Mouse (Mus musculus) kidney, embryonic 16.5 days (tissue): ENCODE data around the gene Zfp672. TPM values are rescaled to one million over a fixed set of nuclear protein-coding genes. Genes with fewer than 3 reads are reported as not detected.

Experiments used
- ATAC-seq: fragments of 200-750 bp; cut with Nextera tagmentation; 2 replicates; pipeline ENCODE4 v1.8.0; 2017; ENCODE audit warnings: moderate TSS enrichment; ENCODE audit not compliant: low FRiP score, low TSS enrichment
- H3K27ac ChIP-seq: fragments of 300-500 bp; sonication (generic); 2 replicates; pipeline ENCODE4 v1.5.1; 2014; ENCODE audit warnings: low read length
- H3K27me3 ChIP-seq: fragments of 300-500 bp; sonication (generic); 2 replicates; pipeline ENCODE4 v1.6.1; 2014; ENCODE audit warnings: low read length, control low read depth, mixed read lengths; ENCODE audit not compliant: insufficient read depth
- H3K36me3 ChIP-seq: fragments of 300-500 bp; sonication (generic); 2 replicates; pipeline ENCODE4 v1.6.1; 2014; ENCODE audit warnings: low read length, control low read depth, mixed read lengths; ENCODE audit not compliant: insufficient read depth
- H3K4me1 ChIP-seq: fragments of 300-500 bp; sonication (generic); 2 replicates; pipeline ENCODE4 v1.6.1; 2014; ENCODE audit warnings: low read length, control low read depth, mixed read lengths; ENCODE audit not compliant: insufficient read depth
- H3K4me2 ChIP-seq: fragments of 300-500 bp; sonication (generic); replicated peaks from 2 replicates; pipeline ENCODE4 v1.6.1; 2014; ENCODE audit warnings: low read depth, low read length
- H3K4me3 ChIP-seq: fragments of 300-500 bp; sonication (generic); 2 replicates; pipeline ENCODE4 v1.5.1; 2014; ENCODE audit warnings: mild to moderate bottlenecking, low read length
- H3K9ac ChIP-seq: fragments of 300-500 bp; sonication (generic); replicated peaks from 2 replicates; pipeline ENCODE4 v1.6.1; 2014; ENCODE audit warnings: low read length
- H3K9me3 ChIP-seq: fragments of 300-500 bp; sonication (generic); 2 replicates; pipeline ENCODE4 v1.6.1; 2016; ENCODE audit warnings: low read length, control low read depth
- WGBS: fragments of 180-500 bp; shearing (Covaris S2); extraction: QIAGEN DNeasy Blood & Tissue Kit; methylation state at CpG from one replicate; pipeline ENCODE4 v1.1.7; 2014; 5-methylcytosine and 5-hydroxymethylcytosine counted together
- polyA plus RNA-seq: library from polyadenylated mRNA; unstranded; fragments of >200 nt; fragmentation: Nextera tagmentation; extraction: Ambion mirVana; gene quantifications from 2 replicates; pipeline ENCODE4 v1.2.1, GENCODE M21; 2015

Gene Zfp672
- polyA plus RNA-seq, 1 experiment from 2014 or later = 40.9 TPM

- WGBS = 49% methylated on average over 6 of the region's 6 CpGs
Measured at GRCm38 (mm10) chr11:58297396-58297795, 32.7 kb downstream of the Zfp672 start.

DNA sequence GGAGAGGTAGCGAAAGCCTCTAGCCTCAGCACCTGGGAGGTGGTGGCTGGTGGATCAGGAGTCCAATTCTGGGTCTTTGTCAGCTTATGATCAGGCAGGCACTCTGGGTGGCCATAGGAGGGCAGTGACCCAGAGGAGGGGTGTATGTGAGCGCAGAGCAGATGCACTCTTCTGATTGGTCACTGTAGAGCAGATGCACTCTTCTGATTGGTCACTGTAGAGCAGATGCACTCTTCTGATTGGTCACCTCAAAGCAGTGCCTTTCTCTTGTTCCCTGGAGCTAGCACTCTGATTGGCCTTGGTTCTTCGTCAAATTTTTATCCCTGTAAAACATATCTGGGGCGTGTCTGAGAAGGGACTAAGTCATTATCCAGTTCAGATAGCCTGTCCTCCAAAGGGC, 37.3 kb downstream of the Zfp672 start:
- H3K27me3 ChIP-seq = no peaks in the 10 kb centered on the region
- H3K4me2 ChIP-seq = no peak overlapping the region
- 60% methylated on average over 4 of the region's 4 CpGs for WGBS
- no peak overlapping the region for H3K4me3 ChIP-seq
- 0 out of 2 replicates have a peak, but pooled peaks cover 2% of the 10 kb centered on the region for H3K9me3 ChIP-seq
- no peak for ATAC-seq
- no peak overlapping the region for H3K27ac ChIP-seq
- H3K36me3 ChIP-seq = no peaks in the 10 kb centered on the region
- H3K9ac ChIP-seq = no peak overlapping the region
- H3K4me1 ChIP-seq = no peaks in the 10 kb centered on the region

More at GRCm38 (mm10) chr11:58297396-58297795, 32.7 kb downstream of the Zfp672 start:
- H3K4me1 ChIP-seq = 0 out of 2 replicates have a peak, but pooled peaks cover 3% of the 10 kb centered on the region
- no peak overlapping the region for H3K4me2 ChIP-seq
- H3K27ac ChIP-seq = no peak overlapping the region
- H3K36me3 ChIP-seq = no peaks in the 10 kb centered on the region
- no peaks in the 10 kb centered on the region for H3K27me3 ChIP-seq
- H3K9ac ChIP-seq = no peak overlapping the region
- H3K9me3 ChIP-seq = 0 out of 2 replicates have a peak, but pooled peaks cover 2% of the 10 kb centered on the region
- ATAC-seq = no peak
- H3K4me3 ChIP-seq = no peak overlapping the region

DNA sequence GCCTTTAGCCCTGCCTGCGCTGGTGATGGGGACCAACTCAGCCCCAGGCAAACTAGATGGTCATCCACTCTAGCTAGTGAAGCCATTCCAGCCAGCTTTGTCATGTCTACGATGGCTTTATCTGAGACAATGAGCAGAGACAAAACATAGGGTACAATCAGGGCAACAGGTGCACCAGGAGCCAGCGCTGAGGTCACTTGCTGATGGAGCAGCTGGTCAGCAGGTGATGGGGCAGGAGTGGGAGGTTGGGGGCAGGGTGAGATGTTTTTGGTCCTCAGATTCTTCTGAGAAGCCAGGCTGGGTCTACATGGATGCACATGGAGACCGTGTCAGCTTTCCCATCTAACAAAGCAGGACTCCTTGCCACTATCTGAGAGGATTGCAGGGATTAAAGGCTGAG, 39.3 kb downstream of the Zfp672 start:
- no peaks in the 10 kb centered on the region for H3K4me1 ChIP-seq
- H3K27ac ChIP-seq = no peak overlapping the region
- no peaks in the 10 kb centered on the region for H3K27me3 ChIP-seq
- no peaks in the 10 kb centered on the region for H3K36me3 ChIP-seq
- H3K4me2 ChIP-seq = no peak overlapping the region
- H3K4me3 ChIP-seq = no peak overlapping the region
- H3K9me3 ChIP-seq = 0 out of 2 replicates have a peak, but pooled peaks cover 2% of the 10 kb centered on the region
- 88% methylated on average over 4 of the region's 4 CpGs for WGBS
- no peak for ATAC-seq
- H3K9ac ChIP-seq = no peak overlapping the region

DNA sequence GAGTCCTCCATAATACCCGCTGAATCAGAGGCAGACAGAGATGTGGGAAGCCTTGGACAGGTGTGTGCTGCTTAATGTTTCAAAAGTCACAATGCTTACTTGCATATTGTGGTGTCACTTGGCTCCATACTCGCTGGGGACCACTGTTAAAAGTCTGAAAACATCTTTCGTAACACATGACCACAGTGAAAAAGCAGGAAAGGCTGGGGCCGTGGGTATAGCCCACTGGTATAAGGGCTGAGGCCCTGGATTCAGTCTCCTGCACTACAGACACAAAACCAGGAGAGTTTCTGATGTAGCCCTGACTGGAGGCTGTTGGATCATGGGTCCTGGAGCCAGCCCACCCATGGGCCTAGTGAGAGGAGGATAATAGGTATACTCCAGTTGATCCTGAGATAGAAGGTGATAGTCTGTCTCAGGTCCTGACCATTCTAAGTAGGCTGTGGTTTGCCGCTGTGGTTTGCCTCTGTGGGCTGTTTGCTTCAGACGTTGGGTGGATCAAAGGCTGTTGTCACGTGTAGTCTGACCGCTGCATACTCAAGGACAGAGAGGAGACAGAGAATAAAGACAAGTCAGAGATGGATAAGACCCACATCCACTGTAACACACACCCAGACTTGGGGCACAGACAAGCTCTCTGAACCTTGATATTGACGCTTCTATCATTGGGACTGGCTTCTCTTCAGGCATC, 40.0 kb downstream of the Zfp672 start:
- Histone ChIP-seq H3K4me2 (no peak overlapping the region), H3K27me3 (no peaks in the 10 kb centered on the region), H3K27ac (no peak overlapping the region), H3K9ac (no peak overlapping the region), H3K36me3 (no peaks in the 10 kb centered on the region), H3K4me1 (no peaks in the 10 kb centered on the region), H3K4me3 (no peak overlapping the region), H3K9me3 (no peaks in the 10 kb centered on the region)
- WGBS = 77% methylated on average over 9 of the region's 9 CpGs
- no peak for ATAC-seq

DNA sequence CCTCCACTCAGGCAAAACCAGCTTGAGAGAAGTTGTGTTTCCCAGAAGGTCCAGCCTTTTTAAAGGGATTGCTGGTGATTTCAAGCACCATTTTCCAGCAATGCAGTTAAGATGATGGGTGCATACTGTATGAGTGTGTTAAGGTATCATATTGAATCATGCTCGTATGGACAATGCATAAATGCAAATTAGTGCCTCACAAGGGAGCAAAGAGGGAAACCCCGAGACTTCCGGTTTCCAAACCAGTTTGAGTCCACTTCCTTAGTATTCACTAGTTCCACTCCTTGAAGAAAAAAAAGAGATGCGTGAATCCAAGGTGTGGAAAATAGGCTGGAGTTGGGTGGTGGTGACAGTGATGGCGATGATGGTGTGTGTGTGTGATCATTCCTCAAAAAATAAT, 47.6 kb downstream of the Zfp672 start:
- Histone ChIP-seq H3K36me3 (no peaks in the 10 kb centered on the region), H3K27ac (no peak overlapping the region), H3K9ac (no peak overlapping the region), H3K9me3 (no peaks in the 10 kb centered on the region), H3K4me2 (no peak overlapping the region), H3K27me3 (no peaks in the 10 kb centered on the region), H3K4me3 (no peak overlapping the region), H3K4me1 (no peaks in the 10 kb centered on the region)
- 82% methylated on average over 5 of the region's 5 CpGs for WGBS
- ATAC-seq = no peak

DNA sequence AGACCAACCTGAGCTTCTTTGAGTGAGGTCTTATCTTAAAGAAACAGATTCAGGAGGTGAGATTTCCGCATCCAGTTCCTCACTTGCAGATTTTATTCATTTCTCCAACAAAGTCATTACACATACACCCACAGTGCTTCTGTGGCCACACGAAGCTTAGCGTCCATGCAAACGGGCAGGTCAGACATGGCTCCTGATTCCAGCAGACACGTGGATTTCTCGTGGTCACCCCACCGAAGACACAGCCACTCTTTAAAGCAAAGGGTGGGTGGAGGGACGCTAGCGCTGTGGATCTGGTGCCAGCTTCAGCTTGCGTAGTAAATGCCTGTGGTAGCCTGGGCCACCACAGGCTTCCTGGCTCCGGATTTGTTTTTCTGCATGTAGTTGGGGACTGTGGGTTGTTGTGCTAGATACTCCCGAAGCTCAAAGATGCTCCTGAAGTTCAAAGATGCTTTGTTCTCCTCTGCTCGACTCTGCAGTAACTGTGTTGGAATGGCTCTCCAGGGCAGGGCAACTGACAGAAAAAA, 48.1 kb downstream of the Zfp672 start:
- H3K9me3 ChIP-seq = no peaks in the 10 kb centered on the region
- no peaks in the 10 kb centered on the region for H3K36me3 ChIP-seq
- no peaks in the 10 kb centered on the region for H3K4me1 ChIP-seq
- 86% methylated on average over 13 of the region's 13 CpGs for WGBS
- H3K9ac ChIP-seq = no peak overlapping the region
- no peaks in the 10 kb centered on the region for H3K27me3 ChIP-seq
- no peak overlapping the region for H3K4me2 ChIP-seq
- H3K4me3 ChIP-seq = no peak overlapping the region
- ATAC-seq = no peak
- no peak overlapping the region for H3K27ac ChIP-seq

DNA sequence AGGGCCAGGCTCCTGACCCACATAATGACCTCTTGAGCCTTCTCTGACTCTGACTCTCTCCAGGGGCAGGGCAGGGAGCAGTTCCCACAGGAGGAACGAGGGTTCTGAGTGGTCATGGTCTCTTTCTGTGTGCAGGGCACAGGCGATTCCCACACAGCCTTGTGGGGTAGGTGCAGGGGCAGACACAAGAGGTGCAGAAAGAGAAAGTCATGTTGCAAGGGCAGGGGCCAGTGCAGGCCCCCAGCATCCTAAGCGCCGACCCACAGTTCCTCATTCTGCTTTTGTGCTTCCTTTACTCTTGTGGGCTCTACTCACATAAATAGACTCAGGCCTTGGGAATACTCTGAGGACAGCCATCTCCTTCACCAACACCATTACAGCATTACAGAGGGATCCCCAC, 54.4 kb downstream of the Zfp672 start:
- WGBS = 73% methylated on average over 4 of the region's 4 CpGs
- Histone ChIP-seq H3K36me3 (no peaks in the 10 kb centered on the region), H3K4me2 (no peak overlapping the region), H3K9me3 (no peaks in the 10 kb centered on the region), H3K9ac (no peak overlapping the region), H3K27me3 (no peaks in the 10 kb centered on the region), H3K4me3 (no peak overlapping the region), H3K27ac (no peak overlapping the region), H3K4me1 (no peaks in the 10 kb centered on the region)
- ATAC-seq = no peak

DNA sequence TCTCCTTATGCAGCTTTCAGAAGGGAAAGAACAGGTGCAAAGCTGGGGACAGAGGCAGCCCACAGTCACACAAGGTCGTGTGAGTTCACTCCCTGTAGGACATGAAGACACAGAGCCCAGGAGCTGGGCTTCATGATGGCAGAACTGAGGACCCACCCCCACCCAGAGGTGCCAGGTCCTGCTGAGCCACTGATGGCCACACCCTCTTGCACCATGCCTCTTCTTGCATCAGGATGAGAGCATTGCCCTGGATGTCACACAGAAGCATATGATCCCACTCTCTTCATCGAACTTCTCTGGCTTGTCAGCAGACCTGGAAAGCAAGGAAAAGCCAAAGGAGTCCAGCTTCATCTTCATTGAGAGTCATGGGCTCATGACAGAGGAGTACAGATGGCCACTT, 55.6 kb downstream of the Zfp672 start, which contains the start of gene 4930438A08Rik:
Gene 4930438A08Rik (plus strand): TSS at position 228 of the 400 bp plus-strand sequence.
- WGBS = 53% methylated on average over 2 of the region's 2 CpGs
- no peak within 1 kb of the TSS for H3K4me3 ChIP-seq
- no peaks in the 10 kb centered on the region for H3K9me3 ChIP-seq
- no peak within 1 kb of the TSS for H3K27ac ChIP-seq
- H3K4me2 ChIP-seq = no peak within 1 kb of the TSS
- H3K36me3 ChIP-seq = no peaks in the 10 kb centered on the region
- no peak within 1 kb of the TSS for H3K9ac ChIP-seq
- ATAC-seq = no peak
- H3K4me1 ChIP-seq = no peaks in the 10 kb centered on the region
- no peaks in the 10 kb centered on the region for H3K27me3 ChIP-seq

GRCm38 (mm10) chr11:58268285-58268684, 61.9 kb downstream of the Zfp672 start:
- no peaks in the 10 kb centered on the region for H3K9me3 ChIP-seq
- H3K9ac ChIP-seq = no peak overlapping the region
- no peak for ATAC-seq
- no peaks in the 10 kb centered on the region for H3K4me1 ChIP-seq
- H3K4me2 ChIP-seq = no peak overlapping the region
- no peaks in the 10 kb centered on the region for H3K27me3 ChIP-seq
- WGBS = 89% methylated on average over 3 of the region's 3 CpGs
- H3K27ac ChIP-seq = no peak overlapping the region
- no peaks in the 10 kb centered on the region for H3K36me3 ChIP-seq
- H3K4me3 ChIP-seq = no peak overlapping the region
